8 mouse cellular contexts compared by ENCODE assay signal in genomic region chr9:124256271-124257199, GRCm38 (mm10). TPM values are rescaled to one million over a fixed set of nuclear protein-coding genes. Genes with fewer than 3 reads are reported as not detected.
DNase-seq lines count a peak whose midpoint lies in the region; ATAC-seq lines count a peak whose summit lies in the region.
"Not testable (repeated sequence)": the region's sequence is repeated elsewhere in the genome, so short reads cannot be mapped to it uniquely, and the experiment has no call there.

No protein-coding gene starts in this region.

- H3K36me3 ChIP-seq in hindbrain, embryonic 13.5 days; limb, embryonic 11.5 days (ENCODE audit: control insufficient read depth, insufficient read depth, low read length): not testable (repeated sequence)

- not testable (repeated sequence) for H3K4me3 ChIP-seq in hindbrain, embryonic 13.5 days; limb, embryonic 11.5 days (ENCODE audit: low read depth, low read length)

- WGBS in hindbrain, embryonic 13.5 days, result 17% methylated on average over 1 of the region's 1 CpGs
- WGBS in limb, embryonic 11.5 days, result 17% methylated on average over 1 of the region's 1 CpGs

- not testable (repeated sequence) for H3K27me3 ChIP-seq in hindbrain, embryonic 13.5 days; limb, embryonic 11.5 days (ENCODE audit: control insufficient read depth, insufficient read depth, low read length)

- H3K4me1 ChIP-seq in hindbrain, embryonic 13.5 days (replicated peaks); limb, embryonic 11.5 days (ENCODE audit: control insufficient read depth, insufficient read depth, low read length): not testable (repeated sequence)

- H3K9me3 ChIP-seq in hindbrain, embryonic 13.5 days, result peaks cover 11% of the 10 kb centered on the region
- H3K9me3 ChIP-seq in limb, embryonic 11.5 days (ENCODE audit: control insufficient read depth, low read length), result not testable (repeated sequence)

- peak; percentile 80; the same call in 1 of the 2 replicates for ATAC-seq in hindbrain, embryonic 13.5 days (ENCODE audit: low FRiP score)
- peak; percentile 70; the same call in 1 of the 2 replicates for ATAC-seq in limb, embryonic 11.5 days (ENCODE audit: insufficient number of reproducible peaks, low FRiP score, low TSS enrichment, low read depth)
- ATAC-seq in megakaryocyte progenitor cell, adult 5-6 weeks (replicated peaks; ENCODE audit: poor library complexity), result peak; percentile 61
- peak; percentile 63 for ATAC-seq in neutrophil, adult 5-6 weeks (ENCODE audit: extremely low read depth, insufficient number of reproducible peaks, low FRiP score, poor library complexity, severe bottlenecking)

- DNase-seq in NIH3T3 (ENCODE audit: low read depth), result peak; percentile 40
- DNase-seq in embryo, embryonic 9.5 days (ENCODE audit: extremely low spot score), result peak; percentile 73
- DNase-seq in gastrocnemius, postnatal 10 days, result peak; percentile 38
- peak; percentile 57 for DNase-seq in limb, embryonic 11.5 days (ENCODE audit: low spot score)
- DNase-seq in urinary bladder, postnatal 10 days (ENCODE audit: low spot score), result peak; percentile 62

- not testable (repeated sequence) for H3K4me2 ChIP-seq in hindbrain, embryonic 13.5 days; limb, embryonic 11.5 days (ENCODE audit: low read depth, severe bottlenecking)

- not testable (repeated sequence) for H3K27ac ChIP-seq in hindbrain, embryonic 13.5 days; limb, embryonic 11.5 days (replicated peaks; ENCODE audit: low read depth, low read length)

- not testable (repeated sequence) for H3K9ac ChIP-seq in hindbrain, embryonic 13.5 days; limb, embryonic 11.5 days (ENCODE audit: low read length)

RNA-seq across cellular contexts. Expression of gene 2010315B03Rik, which starts 56.0 kb away (rescaled TPM):
- 10 to 100 TPM in 1 of 2 experiments, 1 to 10 TPM in 1; 9.6 to 12.6 TPM for total RNA-seq in gastrocnemius, postnatal 10 days (2021)
- polyA plus RNA-seq in hindbrain, embryonic 13.5 days (2015; fragmentation: Nextera tagmentation; extraction: Ambion mirVana), result 9.5 and 12.0 TPM in 2 replicates
- 3.5 and 5.8 TPM in 2 replicates for polyA plus RNA-seq in limb, embryonic 11.5 days (2014; fragmentation: Nextera tagmentation; extraction: Ambion mirVana)
- total RNA-seq in megakaryocyte progenitor cell, adult 5-6 weeks (2015), result 12.7 and 14.2 TPM in 2 replicates
- total RNA-seq in megakaryocyte progenitor cell, adult 5-6 weeks (2017), result 12.0 and 16.8 TPM in 2 replicates
- total RNA-seq in neutrophil, adult 5-6 weeks (2017), result 41.9 and 46.2 TPM in 2 replicates
